Mouse (Mus musculus): ENCODE measurements around the gene Hps5. TPM values are rescaled to one million over a fixed set of nuclear protein-coding genes. Genes with fewer than 3 reads are reported as not detected.
A peak's percentile ranks its signal among the peaks of the same experiment; 100 is the strongest.

The Hps5 gene
- 25.0 and 25.7 TPM in 2 replicates for polyA plus RNA-seq (2015; fragmentation: Nextera tagmentation; extraction: Ambion mirVana)

- H3K36me3 ChIP-seq: peaks cover 13% of the 10 kb centered on the region
- no peaks in the 10 kb centered on the region for H3K9me3 ChIP-seq
- under 1% methylated on average over 75 of the region's 75 CpGs for WGBS
- H3K9ac ChIP-seq: peak within 1 kb of the TSS; percentile 96
- H3K4me3 ChIP-seq: peak within 1 kb of the TSS; percentile 97
- peaks cover 17% of the 10 kb centered on the region for H3K4me1 ChIP-seq
- H3K27me3 ChIP-seq: no peaks in the 10 kb centered on the region
- H3K4me2 ChIP-seq: peak within 1 kb of the TSS; percentile 93
- peak; percentile 95 for ATAC-seq (ENCODE audit: insufficient number of reproducible peaks, insufficient read depth, low FRiP score, low TSS enrichment, low read depth)
- peak within 1 kb of the TSS; percentile 85 for H3K27ac ChIP-seq
Measured at GRCm38 (mm10) chr7:46795287-46796205, at the start of gene Hps5, which contains the start of gene Gtf2h1. TSS of gene Hps5 (minus strand) at chr7:46796064. TSS of gene Gtf2h1 (plus strand) at chr7:46796103.

GRCm38 (mm10) chr7:46845211-46845977 lies 49.5 kb upstream of the Hps5 start:
- H3K27me3 ChIP-seq: peaks cover 8% of the 10 kb centered on the region; the same call in 1 of the 2 replicates
- peak overlapping the region; percentile 83 for H3K4me3 ChIP-seq
- peak overlapping the region; percentile 88 for H3K4me2 ChIP-seq
- ATAC-seq (ENCODE audit: insufficient number of reproducible peaks, insufficient read depth, low FRiP score, low TSS enrichment, low read depth): peak; percentile 90
- H3K36me3 ChIP-seq: peaks cover 29% of the 10 kb centered on the region
- peak overlapping the region; percentile 96 for H3K9ac ChIP-seq
- H3K4me1 ChIP-seq: peaks cover 23% of the 10 kb centered on the region
- H3K27ac ChIP-seq: peak overlapping the region; percentile 98
- no peaks in the 10 kb centered on the region for H3K9me3 ChIP-seq
- under 1% methylated on average over 51 of the region's 51 CpGs for WGBS

GRCm38 (mm10) chr7:46843576-46843975 lies 47.7 kb upstream of the Hps5 start:
- ATAC-seq (ENCODE audit: insufficient number of reproducible peaks, insufficient read depth, low FRiP score, low TSS enrichment, low read depth): no peak
- Histone ChIP-seq H3K4me3 (no peak overlapping the region), H3K27me3 (peaks cover 8% of the 10 kb centered on the region; the same call in 1 of the 2 replicates), H3K36me3 (peaks cover 10% of the 10 kb centered on the region), H3K4me2 (no peak overlapping the region), H3K27ac (no peak overlapping the region), H3K9me3 (no peaks in the 10 kb centered on the region), H3K4me1 (peaks cover 34% of the 10 kb centered on the region), H3K9ac (no peak overlapping the region)
- 82% methylated on average over 4 of the region's 4 CpGs for WGBS

- Histone ChIP-seq H3K27ac (no peak overlapping the region), H3K9ac (no peak overlapping the region), H3K4me1 (peaks cover 39% of the 10 kb centered on the region), H3K4me3 (no peak overlapping the region), H3K9me3 (no peaks in the 10 kb centered on the region), H3K27me3 (peaks cover 8% of the 10 kb centered on the region; the same call in 1 of the 2 replicates), H3K36me3 (no peaks in the 10 kb centered on the region), H3K4me2 (no peak overlapping the region)
- no peak for ATAC-seq (ENCODE audit: insufficient number of reproducible peaks, insufficient read depth, low FRiP score, low TSS enrichment, low read depth)
- 28% methylated on average over 5 of the region's 5 CpGs for whole genome bisulfite sequencing
Measured at GRCm38 (mm10) chr7:46842278-46842677, 46.4 kb upstream of the Hps5 start.

GRCm38 (mm10) chr7:46840787-46841525 lies 45.1 kb upstream of the Hps5 start, which contains the start of gene Ldha:
TSS of gene Ldha (plus strand) at chr7:46841475.
- ATAC-seq (ENCODE audit: insufficient number of reproducible peaks, insufficient read depth, low FRiP score, low TSS enrichment, low read depth): no peak
- WGBS: 28% methylated on average over 6 of the region's 6 CpGs
- peaks cover 8% of the 10 kb centered on the region; the same call in 1 of the 2 replicates for H3K27me3 ChIP-seq

GRCm38 (mm10) chr7:46840326-46840725 lies 44.5 kb upstream of the Hps5 start:
- peaks cover 33% of the 10 kb centered on the region for H3K4me1 ChIP-seq
- no peak for ATAC-seq (ENCODE audit: insufficient number of reproducible peaks, insufficient read depth, low FRiP score, low TSS enrichment, low read depth)
- no peak overlapping the region for H3K9ac ChIP-seq
- 49% methylated on average over 4 of the region's 4 CpGs for WGBS
- no peaks in the 10 kb centered on the region for H3K36me3 ChIP-seq
- H3K27me3 ChIP-seq: peaks cover 8% of the 10 kb centered on the region; the same call in 1 of the 2 replicates
- no peak overlapping the region for H3K4me2 ChIP-seq
- no peaks in the 10 kb centered on the region for H3K9me3 ChIP-seq
- no peak overlapping the region for H3K27ac ChIP-seq
- no peak overlapping the region for H3K4me3 ChIP-seq

More at GRCm38 (mm10) chr7:46840787-46841525, 45.1 kb upstream of the Hps5 start, which contains the start of gene Ldha:
- H3K4me3 ChIP-seq: no peak within 1 kb of the TSS
- no peaks in the 10 kb centered on the region for H3K36me3 ChIP-seq
- peaks cover 33% of the 10 kb centered on the region for H3K4me1 ChIP-seq
- H3K27ac ChIP-seq: no peak within 1 kb of the TSS
- H3K4me2 ChIP-seq: no peak within 1 kb of the TSS
- H3K9ac ChIP-seq: no peak within 1 kb of the TSS
- no peaks in the 10 kb centered on the region for H3K9me3 ChIP-seq

GRCm38 (mm10) chr7:46839861-46840260 lies 44.0 kb upstream of the Hps5 start:
- no peak overlapping the region for H3K4me2 ChIP-seq
- no peak for ATAC-seq (ENCODE audit: insufficient number of reproducible peaks, insufficient read depth, low FRiP score, low TSS enrichment, low read depth)
- no peak overlapping the region for H3K9ac ChIP-seq
- H3K4me1 ChIP-seq: peaks cover 29% of the 10 kb centered on the region
- 73% methylated on average over 5 of the region's 5 CpGs for WGBS
- no peak overlapping the region for H3K4me3 ChIP-seq
- no peaks in the 10 kb centered on the region for H3K36me3 ChIP-seq
- peaks cover 8% of the 10 kb centered on the region; the same call in 1 of the 2 replicates for H3K27me3 ChIP-seq
- no peaks in the 10 kb centered on the region for H3K9me3 ChIP-seq
- H3K27ac ChIP-seq: no peak overlapping the region

- H3K4me2 ChIP-seq: peak overlapping the region; percentile 49
- H3K27ac ChIP-seq: peak overlapping the region; percentile 88; the same call in 1 of the 2 replicates
Measured at GRCm38 (mm10) chr7:46839446-46839845, 43.6 kb upstream of the Hps5 start.

GRCm38 (mm10) chr7:46838891-46839302 lies 43.0 kb upstream of the Hps5 start:
- H3K27ac ChIP-seq: peak overlapping the region; percentile 88

More at GRCm38 (mm10) chr7:46839446-46839845, 43.6 kb upstream of the Hps5 start:
- no peak for ATAC-seq (ENCODE audit: insufficient number of reproducible peaks, insufficient read depth, low FRiP score, low TSS enrichment, low read depth)
- Histone ChIP-seq H3K4me3 (no peak overlapping the region), H3K27me3 (peaks cover 8% of the 10 kb centered on the region; the same call in 1 of the 2 replicates), H3K36me3 (no peaks in the 10 kb centered on the region), H3K9me3 (no peaks in the 10 kb centered on the region), H3K4me1 (peaks cover 25% of the 10 kb centered on the region), H3K9ac (0 out of 2 replicates have a peak overlapping the region, but pooled peaks have one; percentile 11)
- WGBS: 29% methylated on average over 7 of the region's 7 CpGs

GRCm38 (mm10) chr7:46838104-46838671 lies 42.3 kb upstream of the Hps5 start:
- peak overlapping the region; percentile 49 for H3K4me2 ChIP-seq
- under 1% methylated on average over 9 of the region's 9 CpGs for WGBS
- peak overlapping the region; percentile 88 for H3K27ac ChIP-seq
- H3K9me3 ChIP-seq: no peaks in the 10 kb centered on the region
- H3K4me3 ChIP-seq: peak overlapping the region; percentile 17
- peaks cover 25% of the 10 kb centered on the region for H3K4me1 ChIP-seq
- ATAC-seq (ENCODE audit: insufficient number of reproducible peaks, insufficient read depth, low FRiP score, low TSS enrichment, low read depth): no peak
- peaks cover 8% of the 10 kb centered on the region; the same call in 1 of the 2 replicates for H3K27me3 ChIP-seq
- no peaks in the 10 kb centered on the region for H3K36me3 ChIP-seq
- peak overlapping the region; percentile 58; the same call in 1 of the 2 replicates for H3K9ac ChIP-seq

More at GRCm38 (mm10) chr7:46838891-46839302, 43.0 kb upstream of the Hps5 start:
- Histone ChIP-seq H3K27me3 (peaks cover 8% of the 10 kb centered on the region; the same call in 1 of the 2 replicates), H3K4me2 (peak overlapping the region; percentile 49), H3K36me3 (no peaks in the 10 kb centered on the region), H3K4me1 (peaks cover 25% of the 10 kb centered on the region), H3K9ac (0 out of 2 replicates have a peak overlapping the region, but pooled peaks have one; percentile 11), H3K9me3 (no peaks in the 10 kb centered on the region), H3K4me3 (no peak overlapping the region)
- WGBS: 9% methylated on average over 8 of the region's 8 CpGs
- ATAC-seq (ENCODE audit: insufficient number of reproducible peaks, insufficient read depth, low FRiP score, low TSS enrichment, low read depth): 0 out of 2 replicates have a peak, but pooled peaks have one; percentile 40

Data from embryonic facial prominence, embryonic 13.5 days (tissue).